Mouse (Mus musculus) heart, adult 2 months (tissue): ENCODE measurements around the gene Opa3. TPM values are rescaled to one million over a fixed set of nuclear protein-coding genes. Genes with fewer than 3 reads are reported as not detected.
"Not testable (repeated sequence)": the region's sequence is repeated elsewhere in the genome, so short reads cannot be mapped to it uniquely, and the experiment has no call there.

Experiments
- DNase-seq, 2 experiments: peaks; one replicate each; pipeline ENCODE4 v3.0.0; 2021
- H3K27ac ChIP-seq: fragments of 200-600 bp; 2 replicates; pipeline ENCODE4 v1.8.1; 2022
- H3K27me3 ChIP-seq: fragments of 200-500 bp; 2 replicates; pipeline ENCODE4 v1.6.1; 2012; ENCODE audit warnings: mild to moderate bottlenecking, low read length, inconsistent platforms, mixed read lengths; ENCODE audit not compliant: control insufficient read depth, insufficient read depth
- H3K36me3 ChIP-seq: fragments of 200-500 bp; 2 replicates; pipeline ENCODE4 v1.6.1; 2012; ENCODE audit warnings: low read length, inconsistent platforms; ENCODE audit not compliant: control insufficient read depth, insufficient read depth
- H3K4me1 ChIP-seq: fragments of 200-500 bp; 2 replicates; pipeline ENCODE4 v1.6.1; 2011; ENCODE audit warnings: low read length; ENCODE audit not compliant: control insufficient read depth, insufficient read depth
- H3K4me3 ChIP-seq: fragments of 200-600 bp; 2 replicates; pipeline ENCODE4 v1.8.1; 2022
- H3K79me2 ChIP-seq: fragments of 200-500 bp; replicated peaks from 2 replicates; pipeline ENCODE4 v1.6.1; 2012; ENCODE audit warnings: mild to moderate bottlenecking, inconsistent platforms, low read length, moderate library complexity, mixed read lengths; ENCODE audit not compliant: control insufficient read depth, insufficient read depth
- H3K9ac ChIP-seq: fragments of 200-500 bp; 2 replicates; pipeline ENCODE4 v1.6.1; 2012; ENCODE audit warnings: low read depth, mild to moderate bottlenecking, control low read depth, inconsistent platforms, low read length, mixed read lengths
- CTCF ChIP-seq: fragments of 200-600 bp; IDR thresholded peaks from 2 replicates; pipeline ENCODE4 v1.8.1; 2022; ENCODE audit warnings: antibody characterized with exemption, mild to moderate bottlenecking, moderate library complexity
- EP300 ChIP-seq: fragments of 200-500 bp; IDR thresholded peaks from 2 replicates; pipeline ENCODE4 v1.6.1; 2011; ENCODE audit warnings: low read depth, low read length, control low read depth; ENCODE audit not compliant: insufficient read depth
- POLR2A ChIP-seq: fragments of 200-500 bp; IDR thresholded peaks from 2 replicates; pipeline ENCODE4 v1.6.1; 2011; ENCODE audit warnings: mild to moderate bottlenecking, low read depth, low read length, control low read depth; ENCODE audit not compliant: insufficient read depth
- WGBS: fragments of 180-500 bp; shearing (Covaris S2); methylation state at CpG from one replicate; pipeline ENCODE4 v1.1.7; 2018; 5-methylcytosine and 5-hydroxymethylcytosine counted together
- intact Hi-C: fragments of 180-260 bp; cut with DNase I; formaldehyde crosslinking; loops from one replicate; pipeline ENCODE4 v1.15.1; 2025
- polyA plus RNA-seq: library from polyadenylated mRNA; depleted of rRNA; stranded (reverse); fragments of >200 nt; gene quantifications from 2 replicates; pipeline ENCODE4 v1.2.3, GENCODE M21; 2012
- total RNA-seq, 2 experiments: library from RNA; stranded (reverse); gene quantifications; 2 replicates each; pipeline ENCODE4 v1.2.3; 2021

Opa3 gene
- total and polyA plus RNA-seq, 3 experiments: 59.9 to 66.0 (median 64.6) TPM

- Histone ChIP-seq H3K4me1 (no peaks in the 10 kb centered on the region), H3K4me3 (no peak overlapping the region)
Observed at GRCm38 (mm10) chr7:19279052-19279451, 50.9 kb downstream of the Opa3 start.

DNA sequence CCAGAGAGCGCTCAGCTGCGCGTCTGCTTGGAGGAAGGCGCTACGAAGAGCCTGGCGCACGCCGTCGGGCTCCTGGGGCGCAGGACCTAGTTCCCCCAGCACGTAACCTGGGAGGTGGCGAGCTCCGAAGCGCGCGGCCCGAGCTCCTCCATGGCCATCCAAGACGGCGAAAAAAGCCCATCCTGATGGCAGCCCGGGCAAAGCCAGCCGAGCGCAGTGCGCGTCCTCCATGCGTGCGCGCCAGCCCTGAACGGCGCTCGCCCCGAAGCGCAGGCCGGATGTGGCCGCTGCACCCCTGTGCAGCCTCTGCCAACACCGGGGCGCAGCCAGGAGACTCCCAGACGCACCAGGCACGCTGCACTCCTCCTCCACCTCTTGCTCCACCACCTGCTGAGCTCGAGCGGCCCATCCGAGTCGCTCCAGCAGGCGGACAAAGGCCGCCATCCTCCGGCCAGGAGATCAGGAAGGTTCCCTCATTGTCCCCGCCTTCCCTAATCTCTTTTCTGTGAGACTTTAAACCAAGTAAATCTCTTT is 51.5 kb downstream of the Opa3 start, which contains the start of gene Ppm1n:
TSS of gene Ppm1n (minus strand) at position 484 of the 534 bp plus-strand sequence.
- peak within 1 kb of the TSS; percentile 55; the same call in 1 of the 2 replicates for H3K9ac ChIP-seq
- TF ChIP-seq CTCF (peak; percentile 29; the same call in 1 of the 2 replicates), EP300 (no peak)
- H3K79me2 ChIP-seq: no peaks in the 10 kb centered on the region
- no peak within 1 kb of the TSS for H3K27ac ChIP-seq
- H3K4me3 ChIP-seq: peak within 1 kb of the TSS; percentile 23
- WGBS: 2% methylated on average over 46 of the region's 46 CpGs
- no peaks in the 10 kb centered on the region for H3K4me1 ChIP-seq
- peaks cover 9% of the 10 kb centered on the region for H3K27me3 ChIP-seq
- intact Hi-C loops: loop anchor here (2.0 kb wide), 1 partner anchor 41 kb away; no protein-coding TSS in a partner anchor
- no peaks in the 10 kb centered on the region for H3K36me3 ChIP-seq
- no peak for DNase-seq

More at GRCm38 (mm10) chr7:19279052-19279451, 50.9 kb downstream of the Opa3 start:
- Histone ChIP-seq H3K36me3 (no peaks in the 10 kb centered on the region), H3K27ac (no peak overlapping the region), H3K27me3 (peaks cover 9% of the 10 kb centered on the region), H3K79me2 (no peaks in the 10 kb centered on the region), H3K9ac (no peak overlapping the region)
- intact Hi-C loops: no loop called here
- no peak for TF ChIP-seq EP300
- no peak for TF ChIP-seq CTCF
- no peak for TF ChIP-seq POLR2A
- WGBS: 4% methylated on average over 34 of the region's 34 CpGs
- no peak for DNase-seq

- peak; percentile 72 for TF ChIP-seq CTCF
- H3K4me1 ChIP-seq, H3K36me3 ChIP-seq, H3K27ac ChIP-seq, DNase-seq, H3K4me3 ChIP-seq, H3K79me2 ChIP-seq, H3K27me3 ChIP-seq, H3K9ac ChIP-seq: not testable (repeated sequence)
- 35% methylated on average over 6 of the region's 6 CpGs for WGBS
- intact Hi-C loops: loop anchor here (2.0 kb wide), 2 partner anchors 43 to 103 kb away; no protein-coding TSS in a partner anchor
Observed at GRCm38 (mm10) chr7:19281680-19282304, 53.7 kb downstream of the Opa3 start.

- Histone ChIP-seq H3K27ac (no peak within 1 kb of the TSS), H3K4me1 (no peaks in the 10 kb centered on the region), H3K4me3 (peak within 1 kb of the TSS; percentile 45), H3K9ac (peak within 1 kb of the TSS; percentile 41; the same call in 1 of the 2 replicates), H3K27me3 (peaks cover 9% of the 10 kb centered on the region), H3K79me2 (no peaks in the 10 kb centered on the region), H3K36me3 (no peaks in the 10 kb centered on the region)
- intact Hi-C loops: loop anchor here (2.0 kb wide), 1 partner anchor 104 kb away; no protein-coding TSS in a partner anchor
- under 1% methylated on average over 37 of the region's 37 CpGs for WGBS
- TF ChIP-seq POLR2A (no peak), CTCF (no peak), EP300 (no peak)
- DNase-seq: peak; percentile 77 to 78
Observed at GRCm38 (mm10) chr7:19282385-19282784, 54.3 kb downstream of the Opa3 start, which contains the start of gene Rtn2. Gene Rtn2 (plus strand): TSS chr7:19282624.

GRCm38 (mm10) chr7:19282791-19283405 is 54.8 kb downstream of the Opa3 start:
- H3K36me3 ChIP-seq: no peaks in the 10 kb centered on the region
- H3K9ac ChIP-seq: peak overlapping the region; percentile 41; the same call in 1 of the 2 replicates
- 1% methylated on average over 34 of the region's 35 CpGs for WGBS
- DNase-seq: peak in 1 of 2 experiments; percentile 76
- H3K79me2 ChIP-seq: no peaks in the 10 kb centered on the region
- TF ChIP-seq EP300: no peak
- no peak for TF ChIP-seq POLR2A
- no peak for TF ChIP-seq CTCF
- H3K27me3 ChIP-seq: peaks cover 9% of the 10 kb centered on the region
- no peaks in the 10 kb centered on the region for H3K4me1 ChIP-seq
- no peak overlapping the region for H3K27ac ChIP-seq
- intact Hi-C loops: loop anchor here (2.0 kb wide), 1 partner anchor 104 kb away; no protein-coding TSS in a partner anchor
- peak overlapping the region; percentile 45 for H3K4me3 ChIP-seq

GRCm38 (mm10) chr7:19283406-19283804 is 55.3 kb downstream of the Opa3 start:
- no peak for TF ChIP-seq CTCF
- WGBS: 38% methylated on average over 14 of the region's 14 CpGs

More at GRCm38 (mm10) chr7:19283406-19283804, 55.3 kb downstream of the Opa3 start:
- no peak overlapping the region for H3K4me3 ChIP-seq
- H3K36me3 ChIP-seq: no peaks in the 10 kb centered on the region
- no peak overlapping the region for H3K27ac ChIP-seq
- peaks cover 9% of the 10 kb centered on the region for H3K27me3 ChIP-seq
- no peaks in the 10 kb centered on the region for H3K4me1 ChIP-seq
- intact Hi-C loops: loop anchor here (2.0 kb wide), 1 partner anchor 105 kb away; no protein-coding TSS in a partner anchor
- no peaks in the 10 kb centered on the region for H3K79me2 ChIP-seq
- no peak overlapping the region for H3K9ac ChIP-seq
- DNase-seq: no peak
